Comparison of ENCODE assay signal across 26 mouse cellular contexts in genomic region chr10:128256328-128256727, GRCm38 (mm10). TPM values are rescaled to one million over a fixed set of nuclear protein-coding genes. Genes with fewer than 3 reads are reported as not detected.
A peak's percentile ranks its signal among the peaks of the same experiment; 100 is the strongest.
DNase-seq lines count a peak whose midpoint lies in the region; ATAC-seq lines count a peak whose summit lies in the region.
"Had no signal": no experiment of that assay in that cellular context is flagged by ENCODE, and none has a peak within 500 bp of the region (broad histone marks: within the 10 kb centered on the region; RNA-seq: fewer than 3 reads in every experiment).

No protein-coding gene starts in this region.

- no peak overlapping the region for H3K4me3 ChIP-seq in heart, embryonic 11.5 days (ENCODE audit: low read depth, low read length)
- H3K4me3 ChIP-seq in midbrain, embryonic 13.5 days (replicated peaks), result no peak overlapping the region
- H3K4me3 ChIP-seq: embryonic facial prominence, embryonic 12.5 days; forebrain, embryonic 15.5 days; heart, embryonic 15.5 days; hindbrain, embryonic 13.5 days; intestine, embryonic 15.5 days had no signal

- H3K9me3 ChIP-seq in heart, embryonic 11.5 days (replicated peaks; ENCODE audit: control insufficient read depth, low read length), result no peaks in the 10 kb centered on the region
- no peaks in the 10 kb centered on the region for H3K9me3 ChIP-seq in midbrain, embryonic 13.5 days
- H3K9me3 ChIP-seq: embryonic facial prominence, embryonic 12.5 days; forebrain, embryonic 15.5 days; heart, embryonic 15.5 days; hindbrain, embryonic 13.5 days; intestine, embryonic 15.5 days had no signal

- peak; percentile 39 for DNase-seq in right cerebral cortex, adult 18-20 months
- no peak for DNase-seq in right cerebral cortex, postnatal 4 days
- peak; percentile 19 for DNase-seq in CD4-positive helper T cell, adult 2 months (ENCODE audit: low read depth, low spot score)
- peak; percentile 56 for DNase-seq in brain, adult 2 months (ENCODE audit: low read depth, low spot score)
- DNase-seq: adrenal gland, postnatal 10 days; cerebellum, adult 11-12 months; cerebellum, adult 9-10 months; cerebellum, postnatal 25 days; gastrocnemius, postnatal 36 days; heart, adult 11 months; heart, postnatal 14 days had no signal

- H3K4me1 ChIP-seq in heart, embryonic 11.5 days (ENCODE audit: control insufficient read depth, insufficient read depth, low read length), result no peaks in the 10 kb centered on the region
- H3K4me1 ChIP-seq in midbrain, embryonic 13.5 days (replicated peaks), result no peaks in the 10 kb centered on the region
- H3K4me1 ChIP-seq: embryonic facial prominence, embryonic 12.5 days; forebrain, embryonic 15.5 days; heart, embryonic 15.5 days; hindbrain, embryonic 13.5 days; intestine, embryonic 15.5 days had no signal

- H3K9ac ChIP-seq in heart, embryonic 11.5 days (ENCODE audit: low read depth, low read length), result no peak overlapping the region
- no peak overlapping the region for H3K9ac ChIP-seq in midbrain, embryonic 13.5 days (replicated peaks)
- H3K9ac ChIP-seq: embryonic facial prominence, embryonic 12.5 days; forebrain, embryonic 15.5 days; heart, embryonic 15.5 days; hindbrain, embryonic 13.5 days; intestine, embryonic 15.5 days had no signal

- 83% methylated on average over 8 of the region's 8 CpGs for WGBS in heart, embryonic 11.5 days (ENCODE audit: insufficient replicate concordance)
- 91% methylated on average over 8 of the region's 8 CpGs for WGBS in midbrain, embryonic 13.5 days

- H3K36me3 ChIP-seq in heart, embryonic 11.5 days (ENCODE audit: control insufficient read depth, insufficient read depth, low read length), result peaks cover 5% of the 10 kb centered on the region; the same call in 1 of the 2 replicates
- peaks cover 16% of the 10 kb centered on the region for H3K36me3 ChIP-seq in midbrain, embryonic 13.5 days

- no peak for ATAC-seq in megakaryocyte progenitor cell, adult 5-6 weeks (replicated peaks; ENCODE audit: poor library complexity)
- ATAC-seq in heart, embryonic 11.5 days (replicated peaks; ENCODE audit: insufficient number of reproducible peaks, low FRiP score, low TSS enrichment), result no peak
- no peak for ATAC-seq in midbrain, embryonic 13.5 days
- ATAC-seq: forebrain, embryonic 15.5 days; hindbrain, postnatal 0 days; intestine, embryonic 15.5 days had no signal

- H3K27me3 ChIP-seq in heart, embryonic 11.5 days (ENCODE audit: control insufficient read depth, insufficient read depth, low read length), result no peaks in the 10 kb centered on the region
- H3K27me3 ChIP-seq in midbrain, embryonic 13.5 days, result no peaks in the 10 kb centered on the region
- H3K27me3 ChIP-seq: embryonic facial prominence, embryonic 12.5 days; forebrain, embryonic 15.5 days; heart, embryonic 15.5 days; hindbrain, embryonic 13.5 days; intestine, embryonic 15.5 days had no signal

- H3K27ac ChIP-seq in heart, embryonic 11.5 days (ENCODE audit: low read depth, low read length), result no peak overlapping the region
- no peak overlapping the region for H3K27ac ChIP-seq in midbrain, embryonic 13.5 days
- H3K27ac ChIP-seq: embryonic facial prominence, embryonic 12.5 days; forebrain, embryonic 15.5 days; heart, embryonic 15.5 days; hindbrain, embryonic 13.5 days; hindbrain, postnatal 0 days; intestine, embryonic 15.5 days had no signal

- H3K4me2 ChIP-seq in heart, embryonic 11.5 days, result no peak overlapping the region
- H3K4me2 ChIP-seq in midbrain, embryonic 13.5 days (replicated peaks), result no peak overlapping the region
- H3K4me2 ChIP-seq: embryonic facial prominence, embryonic 12.5 days; forebrain, embryonic 15.5 days; heart, embryonic 15.5 days; hindbrain, embryonic 13.5 days; intestine, embryonic 15.5 days had no signal

RNA-seq across cellular contexts. Expression of gene Apon, which starts 2.4 kb away (rescaled TPM):
- total RNA-seq in megakaryocyte progenitor cell, adult 5-6 weeks (2015), result 0.10 TPM in 1 of 2 replicates, not detected in the other
- total RNA-seq in megakaryocyte progenitor cell, adult 5-6 weeks (2017), result 0.08 and 0.20 TPM in 2 replicates
- 0.24 TPM in 1 of 2 replicates, not detected in the other for polyA plus RNA-seq in heart, embryonic 11.5 days (2014; fragmentation: Nextera tagmentation; extraction: Ambion mirVana)
- polyA plus RNA-seq in midbrain, embryonic 13.5 days (2015; fragmentation: Nextera tagmentation; extraction: Ambion mirVana), result 0.15 and 0.23 TPM in 2 replicates
- total RNA-seq: gastrocnemius, postnatal 36 days; hematopoietic stem cell, adult 5-6 weeks; hindbrain, postnatal 0 days had no signal
- polyA plus RNA-seq: cortical plate, adult 2 months; hindbrain, postnatal 0 days had no signal

RNA-seq across cellular contexts. Expression of gene Apof, which starts 12.1 kb away (rescaled TPM):
- total RNA-seq in megakaryocyte progenitor cell, adult 5-6 weeks (2015), result not detected in 2 replicates
- total RNA-seq in megakaryocyte progenitor cell, adult 5-6 weeks (2017), result not detected in 2 replicates
- polyA plus RNA-seq in heart, embryonic 11.5 days (2014; fragmentation: Nextera tagmentation; extraction: Ambion mirVana), result 0.49 TPM in 1 of 2 replicates, not detected in the other
- polyA plus RNA-seq in midbrain, embryonic 13.5 days (2015; fragmentation: Nextera tagmentation; extraction: Ambion mirVana), result not detected in 2 replicates
- total RNA-seq: gastrocnemius, adult 8-10 months; gastrocnemius, postnatal 36 days; heart, postnatal 14 days; hematopoietic stem cell, adult 5-6 weeks; hindbrain, postnatal 0 days; MEL had no signal
- polyA plus RNA-seq: embryonic facial prominence, embryonic 12.5 days; forebrain, embryonic 11.5 days; forebrain, embryonic 15.5 days; hindbrain, embryonic 13.5 days had no signal

RNA-seq across cellular contexts. Expression of gene Stat2, which starts 14.0 kb away (rescaled TPM):
- total RNA-seq in megakaryocyte progenitor cell, adult 5-6 weeks (2015), result 9.6 and 9.8 TPM in 2 replicates
- 6.8 and 8.6 TPM in 2 replicates for total RNA-seq in megakaryocyte progenitor cell, adult 5-6 weeks (2017)
- polyA plus RNA-seq in heart, embryonic 11.5 days (2014; fragmentation: Nextera tagmentation; extraction: Ambion mirVana), result 8.6 and 11.0 TPM in 2 replicates
- polyA plus RNA-seq in midbrain, embryonic 13.5 days (2015; fragmentation: Nextera tagmentation; extraction: Ambion mirVana), result 19.3 and 20.0 TPM in 2 replicates

RNA-seq across cellular contexts. Expression of gene Timeless, which starts 24.5 kb away (rescaled TPM):
- total RNA-seq in megakaryocyte progenitor cell, adult 5-6 weeks (2015), result 23.7 and 33.8 TPM in 2 replicates
- 70.4 and 86.5 TPM in 2 replicates for total RNA-seq in megakaryocyte progenitor cell, adult 5-6 weeks (2017)
- 33.1 and 34.2 TPM in 2 replicates for polyA plus RNA-seq in heart, embryonic 11.5 days (2014; fragmentation: Nextera tagmentation; extraction: Ambion mirVana)
- polyA plus RNA-seq in midbrain, embryonic 13.5 days (2015; fragmentation: Nextera tagmentation; extraction: Ambion mirVana), result 27.7 and 28.6 TPM in 2 replicates

RNA-seq across cellular contexts. Expression of gene Mip, which starts 30.7 kb away (rescaled TPM):
- total RNA-seq in megakaryocyte progenitor cell, adult 5-6 weeks (2015), result 0.22 and 0.32 TPM in 2 replicates
- 0.10 and 0.29 TPM in 2 replicates for total RNA-seq in megakaryocyte progenitor cell, adult 5-6 weeks (2017)
- not detected in 2 replicates for polyA plus RNA-seq in heart, embryonic 11.5 days (2014; fragmentation: Nextera tagmentation; extraction: Ambion mirVana)
- 0.16 and 0.32 TPM in 2 replicates for polyA plus RNA-seq in midbrain, embryonic 13.5 days (2015; fragmentation: Nextera tagmentation; extraction: Ambion mirVana)
- total RNA-seq: adrenal gland, postnatal 10 days; adrenal gland, postnatal 4 days; gastrocnemius, adult 8-10 months; gastrocnemius, postnatal 36 days; heart, postnatal 14 days; MEL had no signal
- polyA plus RNA-seq: cortical plate, adult 2 months; heart, embryonic 15.5 days; hindbrain, postnatal 0 days had no signal
